30 mouse cellular contexts compared by ENCODE assay signal in the genomic region with DNA sequence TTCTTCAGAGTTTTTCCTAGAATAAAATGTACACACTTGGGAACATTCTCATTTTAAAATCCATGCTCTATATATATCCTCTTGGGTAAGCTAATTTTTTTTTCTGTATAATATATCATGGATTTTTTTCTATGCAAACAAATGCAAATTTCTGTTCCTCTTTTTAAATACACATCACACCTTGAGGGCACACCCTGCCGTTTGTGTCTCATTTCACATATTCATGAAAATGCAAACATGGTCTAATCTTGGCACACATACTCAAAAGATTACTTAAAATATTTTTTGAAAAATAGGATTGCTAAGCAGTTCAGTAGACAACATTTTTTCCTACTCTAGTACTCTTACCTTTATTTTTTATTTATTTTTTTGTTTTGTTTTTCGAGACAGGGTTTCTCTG.
"Had no signal": no experiment of that assay in that cellular context is flagged by ENCODE, and none has a peak within 500 bp of the region (broad histone marks: within the 10 kb centered on the region; RNA-seq: fewer than 3 reads in every experiment).

No protein-coding gene starts in this region.

- ATAC-seq: liver, embryonic 12.5 days; liver, postnatal 0 days; lung, postnatal 0 days; midbrain, embryonic 13.5 days; midbrain, embryonic 15.5 days; midbrain, embryonic 16.5 days had no signal

- H3K27me3 ChIP-seq: limb, embryonic 12.5 days; limb, embryonic 13.5 days; limb, embryonic 15.5 days; liver, embryonic 12.5 days; liver, embryonic 13.5 days; liver, embryonic 15.5 days; lung, embryonic 15.5 days; megakaryocyte, embryonic 14.5 days; midbrain, embryonic 12.5 days; midbrain, embryonic 13.5 days; midbrain, embryonic 15.5 days had no signal

- DNase-seq: left cerebral cortex, postnatal 4 days; liver; liver, embryonic 13.5 days; liver, postnatal 0 days; lung, adult 18-20 months; lung, adult 2 months; lung, embryonic 14.5 days; lung, postnatal 10 days; lung, postnatal 14 days; lung, postnatal 36 days; lung, postnatal 4 days; midbrain, embryonic 14.5 days had no signal

- H3K4me1 ChIP-seq: limb, embryonic 10.5 days; limb, embryonic 12.5 days; limb, embryonic 13.5 days; limb, embryonic 15.5 days; liver, embryonic 12.5 days; liver, embryonic 13.5 days; liver, embryonic 15.5 days; megakaryocyte, embryonic 14.5 days; midbrain, embryonic 10.5 days; midbrain, embryonic 12.5 days; midbrain, embryonic 13.5 days; midbrain, embryonic 15.5 days had no signal

- H3K9me3 ChIP-seq: limb, embryonic 10.5 days; limb, embryonic 12.5 days; limb, embryonic 13.5 days; limb, embryonic 15.5 days; liver, embryonic 12.5 days; liver, embryonic 13.5 days; liver, embryonic 15.5 days; lung, embryonic 15.5 days; megakaryocyte, embryonic 14.5 days; midbrain, embryonic 10.5 days; midbrain, embryonic 12.5 days; midbrain, embryonic 13.5 days; midbrain, embryonic 15.5 days had no signal

- H3K4me3 ChIP-seq: left cerebral cortex, adult 2 months; limb, embryonic 10.5 days; limb, embryonic 12.5 days; limb, embryonic 13.5 days; limb, embryonic 15.5 days; liver, embryonic 12.5 days; liver, embryonic 13.5 days; liver, embryonic 15.5 days; lung, embryonic 15.5 days; megakaryocyte, embryonic 14.5 days; midbrain, embryonic 10.5 days; midbrain, embryonic 12.5 days; midbrain, embryonic 13.5 days; midbrain, embryonic 15.5 days; myocyte had no signal

- H3K36me3 ChIP-seq: limb, embryonic 10.5 days; limb, embryonic 12.5 days; limb, embryonic 13.5 days; limb, embryonic 15.5 days; liver, embryonic 12.5 days; liver, embryonic 13.5 days; liver, embryonic 15.5 days; lung, embryonic 15.5 days; midbrain, embryonic 10.5 days; midbrain, embryonic 12.5 days; midbrain, embryonic 13.5 days; midbrain, embryonic 15.5 days had no signal

- H3K27ac ChIP-seq: left cerebral cortex, adult 2 months; limb, embryonic 10.5 days; limb, embryonic 12.5 days; limb, embryonic 13.5 days; limb, embryonic 15.5 days; liver, embryonic 12.5 days; liver, embryonic 13.5 days; liver, embryonic 14.5 days; liver, embryonic 15.5 days; lung, embryonic 15.5 days; macrophage; midbrain, embryonic 10.5 days; midbrain, embryonic 12.5 days; midbrain, embryonic 13.5 days; midbrain, embryonic 15.5 days had no signal

- H3K9ac ChIP-seq: limb, embryonic 12.5 days; limb, embryonic 13.5 days; limb, embryonic 15.5 days; liver, embryonic 12.5 days; liver, embryonic 13.5 days; liver, embryonic 14.5 days; liver, embryonic 15.5 days; liver, postnatal 0 days; lung, embryonic 14.5 days; lung, embryonic 15.5 days; midbrain, embryonic 12.5 days; midbrain, embryonic 13.5 days; midbrain, embryonic 15.5 days had no signal
